ENCODE assay signal across 9 mouse cellular contexts in genomic region chr6:52164626-52165440, GRCm38 (mm10). TPM values are rescaled to one million over a fixed set of nuclear protein-coding genes. Genes with fewer than 3 reads are reported as not detected.
A peak's percentile ranks its signal among the peaks of the same experiment; 100 is the strongest.
DNase-seq lines count a peak whose midpoint lies in the region; ATAC-seq and TF ChIP-seq lines count a peak whose summit lies in the region.
"Had no signal": no experiment of that assay in that cellular context is flagged by ENCODE, and none has a peak within 500 bp of the region (broad histone marks: within the 10 kb centered on the region; RNA-seq: fewer than 3 reads in every experiment).

Gene Hoxa2 (minus strand): TSS chr6:52164831.

- peak within 1 kb of the TSS; percentile 67 for H3K9ac ChIP-seq in hindbrain, postnatal 0 days (replicated peaks; ENCODE audit: low read length)
- H3K9ac ChIP-seq in liver, postnatal 0 days (replicated peaks), result peak within 1 kb of the TSS; percentile 36
- H3K9ac ChIP-seq: embryonic facial prominence, embryonic 13.5 days had no signal

- no peaks in the 10 kb centered on the region for H3K9me3 ChIP-seq in hindbrain, postnatal 0 days (ENCODE audit: low read length)
- H3K9me3 ChIP-seq in liver, postnatal 0 days (ENCODE audit: low read length), result no peaks in the 10 kb centered on the region
- H3K9me3 ChIP-seq: embryonic facial prominence, embryonic 13.5 days had no signal

- TF ChIP-seq CTCF in gastrocnemius, adult 2 months (IDR thresholded peaks at IDR 0.05), result no peak
- no peak for TF ChIP-seq CTCF in hindbrain, postnatal 0 days (IDR thresholded peaks at IDR 0.05; ENCODE audit: low read depth)
- no peak for TF ChIP-seq CTCF in liver, postnatal 0 days (IDR thresholded peaks at IDR 0.05; ENCODE audit: low read depth)

- peak; percentile 50; the same call in 1 of the 2 replicates for ATAC-seq in hindbrain, postnatal 0 days
- no peak for ATAC-seq in liver, postnatal 0 days

- no peaks in the 10 kb centered on the region for H3K36me3 ChIP-seq in hindbrain, postnatal 0 days (ENCODE audit: insufficient read depth, low read length)
- H3K36me3 ChIP-seq in liver, postnatal 0 days (replicated peaks; ENCODE audit: insufficient read depth, low read length), result no peaks in the 10 kb centered on the region
- H3K36me3 ChIP-seq: embryonic facial prominence, embryonic 13.5 days had no signal

- H3K4me2 ChIP-seq in hindbrain, postnatal 0 days (ENCODE audit: low read depth, low read length), result peak within 1 kb of the TSS; percentile 93
- H3K4me2 ChIP-seq in liver, postnatal 0 days (ENCODE audit: low read depth, low read length), result peak within 1 kb of the TSS; percentile 55

- DNase-seq in gastrocnemius, adult 2 months, result no peak
- DNase-seq in gastrocnemius, postnatal 36 days, result no peak
- DNase-seq in adrenal gland, postnatal 10 days, result peak; percentile 68
- peak; percentile 77 for DNase-seq in hindbrain, postnatal 0 days (ENCODE audit: low spot score)
- no peak for DNase-seq in liver, postnatal 0 days
- no peak for DNase-seq in layer of hippocampus, postnatal 14 days (ENCODE audit: low spot score in 2 of 2)
- DNase-seq in frontal cortex, postnatal 14 days (ENCODE audit: low spot score in 2 of 2), result no peak
- no peak for DNase-seq in cerebellum, adult 8-10 months

- H3K27me3 ChIP-seq in hindbrain, postnatal 0 days (ENCODE audit: insufficient read depth, low read length), result peaks cover 26% of the 10 kb centered on the region
- peaks cover 95% of the 10 kb centered on the region for H3K27me3 ChIP-seq in liver, postnatal 0 days (ENCODE audit: insufficient read depth, low read length)

- under 1% methylated on average over 25 of the region's 25 CpGs for WGBS in hindbrain, postnatal 0 days
- WGBS in liver, postnatal 0 days (ENCODE audit: insufficient replicate concordance), result 4% methylated on average over 25 of the region's 25 CpGs

- peak within 1 kb of the TSS; percentile 78 for H3K27ac ChIP-seq in gastrocnemius, adult 2 months
- H3K27ac ChIP-seq in hindbrain, postnatal 0 days, result peak within 1 kb of the TSS; percentile 89
- peak within 1 kb of the TSS; percentile 56 for H3K27ac ChIP-seq in liver, postnatal 0 days (ENCODE audit: low read depth)
- H3K27ac ChIP-seq: embryonic facial prominence, embryonic 13.5 days had no signal

- TF ChIP-seq EP300 in liver, postnatal 0 days (IDR thresholded peaks at IDR 0.05; ENCODE audit: low read depth), result no peak

- H3K4me3 ChIP-seq in gastrocnemius, adult 2 months, result peak within 1 kb of the TSS; percentile 69
- H3K4me3 ChIP-seq in hindbrain, postnatal 0 days (ENCODE audit: low read length), result peak within 1 kb of the TSS; percentile 46
- peak within 1 kb of the TSS; percentile 38 for H3K4me3 ChIP-seq in liver, postnatal 0 days (ENCODE audit: low read depth, low read length)

- 0 out of 2 replicates have a peak, but pooled peaks cover under 1% of the 10 kb centered on the region for H3K4me1 ChIP-seq in hindbrain, postnatal 0 days (ENCODE audit: insufficient read depth, low read length)
- no peaks in the 10 kb centered on the region; the same call in 1 of the 2 replicates for H3K4me1 ChIP-seq in liver, postnatal 0 days (ENCODE audit: insufficient read depth)

- intact Hi-C loops in gastrocnemius, adult 2 months (cut with DNase I), result loop anchor here (5.0 kb wide), 1 partner anchor 32 kb away; no protein-coding TSS in a partner anchor
- intact Hi-C loops in gastrocnemius, postnatal 36 days (cut with DNase I), result loop anchor here (5.0 kb wide), 1 partner anchor 42 kb away; the partner anchor contains the start of gene Hoxa6

RNA-seq across cellular contexts. Expression of gene Hoxa2, which starts in this region (rescaled TPM):
- under 1 TPM; 0.47 to 0.56 TPM for total RNA-seq in gastrocnemius, adult 2 months (2021)
- total RNA-seq in gastrocnemius, postnatal 36 days (2021), result under 1 TPM in 1 of 2 experiments, not detected in 1; 0.22 TPM
- 1 to 10 TPM; 2.3 to 5.1 TPM for total RNA-seq in adrenal gland, postnatal 10 days (2021)
- total RNA-seq in hindbrain, postnatal 0 days (2014; rRNA removed), result 20.3 and 24.3 TPM in 2 replicates
- polyA plus RNA-seq in hindbrain, postnatal 0 days (2015; fragmentation: Nextera tagmentation; extraction: Ambion mirVana), result 16.3 and 16.5 TPM in 2 replicates
- 0.39 and 0.63 TPM in 2 replicates for polyA plus RNA-seq in liver, postnatal 0 days (2015; fragmentation: Nextera tagmentation; extraction: Ambion mirVana)
- not detected for total RNA-seq in layer of hippocampus, postnatal 14 days (2021)

Comparison
In these comparisons a context has a peak if more than half of its experiments do, and no peak if none do; other contexts are left out.
1. RNA of gene Hoxa2 (polyA plus RNA-seq): 16.3 to 16.5 TPM in hindbrain, postnatal 0 days; 0.39 to 0.63 TPM in liver, postnatal 0 days; every median in the first group is over 10 times any median in the second.
2. DNase-seq: peak in adrenal gland, postnatal 10 days (single experiment) and hindbrain, postnatal 0 days (single experiment); none in gastrocnemius, adult 2 months (single experiment), gastrocnemius, postnatal 36 days (0 of 2), liver, postnatal 0 days (single experiment), layer of hippocampus, postnatal 14 days (0 of 2), frontal cortex, postnatal 14 days (0 of 2) and cerebellum, adult 8-10 months (single experiment).
3. Peak in every context shown above with its lines, with median percentiles within 50 percentile points of each other: H3K27ac ChIP-seq and H3K4me3 ChIP-seq.